Mouse (Mus musculus): ENCODE measurements around the gene Hemk1.
A peak's percentile ranks its signal among the peaks of the same experiment; 100 is the strongest.
"Not testable (repeated sequence)": the region's sequence is repeated elsewhere in the genome, so short reads cannot be mapped to it uniquely, and the experiment has no call there.

Gene Hemk1

DNA sequence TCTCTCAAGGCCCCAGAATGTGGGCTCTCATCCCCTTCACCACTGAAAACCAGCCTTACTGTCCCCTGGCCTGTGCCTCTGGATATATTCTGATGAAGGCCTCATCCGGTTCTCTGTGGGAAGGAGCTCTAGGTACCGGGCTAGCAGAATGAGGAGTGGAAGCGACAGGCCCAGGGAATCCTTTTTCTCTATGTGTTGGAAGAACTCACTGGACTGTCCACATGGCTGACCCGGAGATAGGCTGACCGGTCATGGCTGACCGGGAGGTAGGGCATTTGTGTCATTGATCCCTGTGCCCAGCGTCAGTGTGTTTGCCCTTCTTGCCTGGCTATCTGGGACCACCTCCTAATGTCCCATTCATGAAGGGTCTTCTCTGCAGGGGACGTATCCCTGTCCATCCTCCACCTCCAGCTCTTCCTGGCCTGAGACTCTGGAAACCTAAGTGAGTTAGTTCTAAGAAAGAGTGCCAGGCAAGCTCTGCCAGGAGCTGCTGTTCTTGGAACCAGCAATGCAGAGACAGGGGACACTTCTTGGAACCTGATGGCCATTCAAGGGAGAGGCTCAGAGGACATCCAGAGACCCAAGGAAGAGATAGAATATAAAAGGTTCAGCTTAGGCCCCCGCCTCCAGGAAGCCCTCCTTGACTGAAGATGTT is 29.7 kb downstream of the Hemk1 start:
- no peak for DNase-seq (ENCODE audit: low spot score)

DNA sequence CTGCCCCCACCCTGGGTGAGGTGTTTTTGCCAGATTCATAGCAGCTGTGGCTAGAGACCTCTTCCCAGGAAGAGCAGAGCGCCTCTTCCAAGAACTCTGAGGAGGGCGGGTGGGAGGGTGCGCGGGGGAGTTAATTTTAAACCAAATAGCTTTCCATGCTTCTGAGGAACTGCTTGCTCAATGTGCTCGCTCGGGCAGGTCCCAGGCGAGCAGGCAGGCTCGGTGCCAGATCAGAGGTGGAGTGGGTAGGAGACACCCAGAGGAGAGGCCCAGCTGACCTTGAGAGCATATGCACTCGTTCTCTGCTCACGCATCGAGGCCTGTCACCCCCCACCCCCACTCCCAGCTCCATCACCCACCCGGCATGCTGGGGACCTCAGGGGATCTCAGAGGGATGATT is 30.3 kb downstream of the Hemk1 start:
- DNase-seq (ENCODE audit: low spot score) = peak; percentile 86

- no peak for DNase-seq (ENCODE audit: low spot score)
Observed at GRCm38 (mm10) chr9:107307099-107307872, 30.9 kb downstream of the Hemk1 start.

DNA sequence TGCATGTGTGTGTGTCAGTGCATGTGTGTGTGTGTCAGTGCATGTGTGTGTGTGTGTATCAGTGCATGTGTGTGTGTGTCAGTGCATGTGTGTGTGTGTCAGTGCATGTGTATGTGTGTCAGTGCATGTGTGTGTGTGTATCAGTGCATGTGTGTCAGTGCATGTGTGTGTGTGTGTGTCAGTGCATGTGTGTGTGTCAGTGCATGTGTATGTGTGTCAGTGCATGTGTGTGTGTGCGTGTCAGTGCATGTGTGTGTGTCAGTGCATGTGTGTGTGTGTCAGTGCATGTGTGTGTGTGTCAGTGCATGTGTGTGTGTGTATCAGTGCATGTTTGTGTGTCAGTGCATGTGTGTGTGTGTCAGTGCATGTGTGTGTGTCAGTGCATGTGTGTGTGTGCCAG is 31.5 kb downstream of the Hemk1 start:
- DNase-seq (ENCODE audit: low spot score) = not testable (repeated sequence)

DNA sequence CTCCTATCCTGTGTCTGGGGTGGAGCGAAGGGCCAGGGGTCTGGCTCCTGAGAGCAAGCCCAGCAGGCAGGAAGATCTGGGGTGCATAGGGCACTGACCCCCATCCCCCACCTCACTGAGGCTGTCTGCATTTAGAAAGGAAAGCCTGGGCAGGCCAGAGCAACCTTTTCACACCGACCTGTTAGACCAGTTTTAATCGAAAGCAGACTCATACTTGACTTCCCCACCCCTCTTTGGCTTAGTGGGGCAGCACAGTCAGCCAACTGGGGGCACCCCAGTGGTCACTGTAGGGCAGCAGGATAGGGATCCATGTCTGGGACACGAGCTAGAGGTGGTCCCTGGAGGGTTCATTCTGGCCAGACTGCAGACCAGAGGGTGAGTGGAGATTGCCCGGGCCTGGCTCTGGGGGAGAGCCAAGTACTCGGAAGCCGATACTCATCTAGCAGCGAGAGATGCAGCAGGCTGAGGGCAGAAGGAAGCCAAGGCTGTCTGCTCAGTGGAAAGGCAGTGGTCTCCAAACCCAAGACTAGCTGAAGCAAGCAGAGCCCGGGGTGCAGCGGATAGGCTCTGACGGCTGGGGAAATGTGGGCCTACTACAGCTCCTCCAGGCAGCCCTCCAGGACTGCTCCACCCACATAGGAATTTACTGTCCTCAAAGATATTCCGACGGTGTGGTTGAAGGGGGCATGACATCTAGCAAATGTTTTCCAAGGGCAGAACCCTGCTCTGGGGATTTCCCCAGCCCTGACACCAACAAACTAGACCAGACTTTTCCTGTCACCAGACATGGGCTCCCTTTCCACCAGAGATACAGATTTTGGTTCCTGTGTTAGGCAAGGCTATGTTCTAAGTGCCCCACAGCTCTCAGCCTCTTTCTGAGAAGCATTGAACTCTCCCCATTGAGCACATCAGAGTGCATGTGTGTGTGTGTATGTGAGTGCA is 32.3 kb downstream of the Hemk1 start:
- peak; percentile 65 for DNase-seq (ENCODE audit: low spot score)

- DNase-seq (ENCODE audit: low spot score) = no peak
Observed at GRCm38 (mm10) chr9:107305012-107305411, 33.1 kb downstream of the Hemk1 start.

DNA sequence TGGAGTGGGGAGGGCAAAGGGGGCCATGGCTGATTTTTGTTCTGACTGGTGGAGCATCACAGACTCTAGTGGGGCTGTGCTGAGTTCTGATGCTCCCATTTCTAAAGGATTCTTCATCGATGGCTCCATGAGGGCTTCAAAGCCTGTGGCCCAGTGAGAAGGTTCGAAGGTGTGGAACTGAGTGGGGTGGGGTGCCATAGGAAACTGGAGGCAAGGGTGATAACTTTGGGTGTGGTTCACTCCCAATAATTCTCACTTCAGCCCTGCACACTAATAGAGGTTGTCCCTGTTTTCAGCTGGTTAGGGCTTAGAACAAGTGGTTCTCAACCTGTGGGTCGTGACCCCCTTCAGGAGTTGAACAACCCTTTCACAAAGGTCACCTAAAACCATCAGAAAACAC is 33.8 kb downstream of the Hemk1 start:
- no peak for DNase-seq (ENCODE audit: low spot score)

DNA sequence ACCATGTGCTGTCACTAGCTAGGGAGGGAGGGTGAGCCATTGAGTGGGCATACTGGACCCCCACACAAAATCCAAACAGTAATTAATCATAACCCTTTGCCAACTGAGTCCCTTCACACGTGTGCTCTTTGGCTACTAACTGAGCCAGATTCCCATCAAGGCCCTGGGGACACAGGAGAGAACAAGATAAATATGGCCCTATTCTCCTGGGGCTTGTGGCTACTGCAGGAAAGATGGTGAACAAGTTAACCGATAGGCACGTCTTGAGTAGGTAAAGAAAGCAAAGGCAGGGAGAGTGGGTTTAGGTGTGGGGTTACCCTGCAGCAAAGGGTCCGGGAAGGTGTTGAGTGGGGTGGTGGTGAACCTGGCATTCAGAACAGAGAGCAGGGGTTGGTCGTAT is 34.2 kb downstream of the Hemk1 start:
- no peak for DNase-seq (ENCODE audit: low spot score)

- no peak for DNase-seq (ENCODE audit: low spot score)
Observed at GRCm38 (mm10) chr9:107303121-107303820, 34.9 kb downstream of the Hemk1 start.

GRCm38 (mm10) chr9:107302592-107302991 is 35.6 kb downstream of the Hemk1 start:
- no peak for DNase-seq (ENCODE audit: low spot score)

- no peak for DNase-seq (ENCODE audit: low spot score)
Observed at GRCm38 (mm10) chr9:107301554-107302331, 36.4 kb downstream of the Hemk1 start.

DNA sequence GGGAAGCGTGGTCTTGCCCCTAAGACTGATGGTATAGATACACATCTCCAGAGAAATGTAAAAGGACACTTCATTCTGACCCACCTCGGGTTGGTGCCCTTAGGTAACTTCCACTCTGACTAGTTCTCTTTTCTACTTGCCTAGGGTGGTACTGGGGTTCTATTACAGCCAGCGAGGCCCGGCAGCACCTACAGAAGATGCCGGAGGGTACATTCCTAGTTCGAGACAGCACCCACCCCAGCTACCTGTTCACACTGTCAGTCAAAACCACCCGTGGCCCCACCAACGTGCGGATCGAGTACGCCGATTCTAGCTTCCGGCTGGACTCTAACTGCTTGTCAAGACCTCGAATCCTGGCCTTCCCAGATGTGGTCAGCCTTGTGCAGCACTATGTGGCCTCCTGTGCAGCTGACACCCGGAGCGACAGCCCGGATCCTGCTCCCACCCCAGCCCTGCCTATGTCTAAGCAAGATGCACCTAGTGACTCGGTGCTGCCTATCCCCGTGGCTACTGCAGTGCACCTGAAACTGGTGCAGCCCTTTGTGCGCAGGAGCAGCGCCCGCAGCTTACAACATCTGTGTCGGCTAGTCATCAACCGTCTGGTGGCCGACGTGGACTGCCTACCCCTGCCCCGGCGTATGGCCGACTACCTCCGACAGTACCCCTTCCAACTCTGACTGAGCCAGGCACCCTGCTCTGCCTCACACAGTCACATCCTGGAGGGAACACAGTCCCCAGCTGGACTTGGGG is 37.8 kb downstream of the Hemk1 start:
- DNase-seq (ENCODE audit: low spot score) = no peak

GRCm38 (mm10) chr9:107299783-107300182 is 38.4 kb downstream of the Hemk1 start:
- DNase-seq (ENCODE audit: low spot score) = no peak

DNA sequence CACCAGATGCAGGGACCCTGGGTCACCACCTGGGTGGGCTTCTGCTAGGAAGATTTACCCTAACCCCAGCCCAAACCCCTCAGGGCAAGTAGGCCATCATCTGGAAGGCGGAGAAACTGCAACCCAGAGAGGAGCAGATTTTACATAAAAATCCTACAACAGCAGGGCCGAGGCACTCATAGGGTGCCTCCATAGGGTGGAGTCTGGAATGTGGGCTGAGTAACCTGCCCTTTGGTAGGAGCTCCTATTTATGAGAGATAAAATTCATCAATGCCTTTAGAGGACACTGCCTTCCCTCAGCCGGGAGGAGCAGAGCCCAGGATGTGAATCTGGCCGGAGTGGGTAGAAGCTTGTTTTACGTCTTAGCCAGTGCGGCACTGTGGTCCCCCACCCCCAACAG is 39.3 kb downstream of the Hemk1 start:
- DNase-seq (ENCODE audit: low spot score) = no peak

DNA sequence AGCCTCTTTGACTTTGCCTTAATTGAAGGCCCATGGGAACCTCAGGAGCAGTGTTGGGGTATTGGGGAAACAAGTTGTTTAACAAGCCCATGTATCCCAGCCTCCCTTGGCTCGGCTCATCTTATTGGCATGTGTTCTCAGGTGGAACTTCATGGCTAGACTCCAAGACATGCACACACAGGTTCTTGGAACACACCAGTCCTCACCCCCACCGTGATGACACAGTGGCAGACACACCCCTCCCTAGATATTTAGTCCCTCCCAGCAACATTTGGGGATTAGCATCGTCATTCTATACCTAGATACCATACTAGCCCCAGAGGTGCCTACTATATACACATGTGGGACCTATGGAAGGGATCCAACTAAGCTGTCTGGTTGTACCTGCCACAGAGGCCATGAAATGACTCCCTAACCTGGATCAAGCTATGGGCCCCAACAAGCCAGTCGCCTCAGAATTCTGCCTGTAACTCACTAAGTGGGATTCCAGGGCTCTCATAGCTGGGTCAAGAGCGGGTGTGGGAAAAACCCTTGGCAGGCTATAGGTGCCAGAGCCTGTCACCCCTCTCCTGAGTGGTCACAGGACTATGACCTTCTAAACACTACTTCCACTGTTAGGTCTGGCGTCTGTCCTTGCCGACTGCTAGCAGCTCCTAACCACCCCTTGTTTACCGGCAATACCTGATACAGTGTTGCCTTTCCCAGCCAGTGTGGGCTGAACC is 39.9 kb downstream of the Hemk1 start:
- DNase-seq (ENCODE audit: low spot score) = peak; percentile 87

- DNase-seq (ENCODE audit: low spot score) = no peak
Observed at GRCm38 (mm10) chr9:107297658-107298057, 40.5 kb downstream of the Hemk1 start.

- DNase-seq (ENCODE audit: low spot score) = no peak
Observed at GRCm38 (mm10) chr9:107297059-107297458, 41.1 kb downstream of the Hemk1 start.

DNA sequence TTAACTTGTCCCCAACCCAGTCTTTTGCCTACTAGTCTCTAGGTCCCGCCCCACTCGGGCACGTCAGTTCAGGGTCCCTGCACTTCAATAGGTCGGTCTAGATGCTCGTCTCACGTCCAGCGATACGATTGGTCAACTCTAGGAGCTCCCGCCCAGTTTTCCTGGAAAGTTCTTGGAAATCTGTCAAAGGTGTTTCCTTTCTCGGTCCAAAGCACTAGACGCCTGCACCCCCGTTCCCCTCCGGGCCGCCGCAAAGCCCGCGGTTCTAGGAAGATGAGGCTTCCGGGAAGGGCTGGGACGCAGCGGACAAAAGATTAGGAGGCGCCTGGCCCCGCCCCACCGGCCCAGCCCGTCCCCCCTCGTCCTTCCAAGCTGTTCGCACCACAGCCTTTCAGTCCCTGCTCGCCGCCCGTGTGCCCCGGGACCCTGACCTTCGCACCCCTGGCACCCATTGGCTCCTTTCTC is 41.6 kb downstream of the Hemk1 start:
- DNase-seq (ENCODE audit: low spot score) = peak; percentile 96

- DNase-seq (ENCODE audit: low spot score) = peak; percentile 65
Observed at GRCm38 (mm10) chr9:107296041-107296440, 42.1 kb downstream of the Hemk1 start.

DNA sequence AAGGTAGTCTGAATTCAATTTTAAA is 42.3 kb downstream of the Hemk1 start, which contains the start of gene Cish:
Gene Cish, plus strand, starts transcription at position 11 of the 25 bp plus-strand sequence.
- no peak for DNase-seq (ENCODE audit: low spot score)
